Mouse (Mus musculus) retina, embryonic 14.5 days (tissue): ENCODE measurements at regions not wholly inside any gene's neighbourhood (a gene's known extent, or its start where the extent isn't known, plus 50 kb on each side); places are given as distances from the start of the nearest gene placed in this dataset.
A peak's percentile ranks its signal among the peaks of the same experiment; 100 is the strongest.

Source experiments
- DNase-seq: peaks from one replicate; pipeline ENCODE4 v3.0.0-alpha.2; 2015; ENCODE audit warnings: low spot score

GRCm38 (mm10) chr6:84385696-84386095, 208.0 kb downstream of the Cyp26b1 start:
- no peak for DNase-seq

- DNase-seq = no peak
Measured at GRCm38 (mm10) chr6:84383718-84384117, 210.0 kb downstream of the Cyp26b1 start.

- no peak for DNase-seq
Measured at GRCm38 (mm10) chr6:84383141-84383540, 210.6 kb downstream of the Cyp26b1 start.

- DNase-seq = no peak
Measured at GRCm38 (mm10) chr6:84381571-84381970, 212.1 kb downstream of the Cyp26b1 start.

GRCm38 (mm10) chr6:84376666-84377065, 217.0 kb downstream of the Cyp26b1 start:
- DNase-seq = no peak

GRCm38 (mm10) chr6:84375498-84375897, 218.2 kb downstream of the Cyp26b1 start:
- DNase-seq = peak; percentile 79

- no peak for DNase-seq
Measured at GRCm38 (mm10) chr6:84366365-84366764, 227.3 kb downstream of the Cyp26b1 start.

- no peak for DNase-seq
Measured at GRCm38 (mm10) chr6:84365914-84366313, 227.8 kb downstream of the Cyp26b1 start.

GRCm38 (mm10) chr6:84364964-84365363, 228.7 kb downstream of the Cyp26b1 start:
- DNase-seq = no peak

- DNase-seq = no peak
Measured at GRCm38 (mm10) chr6:84362331-84362730, 231.4 kb downstream of the Cyp26b1 start.

GRCm38 (mm10) chr6:84357911-84358310, 235.8 kb downstream of the Cyp26b1 start:
- no peak for DNase-seq

- DNase-seq = no peak
Measured at GRCm38 (mm10) chr6:84353425-84354220, 240.1 kb downstream of the Cyp26b1 start.

- DNase-seq = no peak
Measured at GRCm38 (mm10) chr6:84344936-84345335, 248.8 kb downstream of the Cyp26b1 start.

GRCm38 (mm10) chr6:84333666-84334179, 260.0 kb downstream of the Cyp26b1 start:
- DNase-seq = no peak

- no peak for DNase-seq
Measured at GRCm38 (mm10) chr6:84329106-84329505, 264.6 kb downstream of the Cyp26b1 start.

GRCm38 (mm10) chr6:84328030-84328390, 265.7 kb downstream of the Cyp26b1 start:
- DNase-seq = no peak

- no peak for DNase-seq
Measured at GRCm38 (mm10) chr6:84327306-84328029, 266.2 kb downstream of the Cyp26b1 start.

- DNase-seq = no peak
Measured at GRCm38 (mm10) chr6:84325384-84326114, 268.2 kb downstream of the Cyp26b1 start.

GRCm38 (mm10) chr6:84324185-84324584, 269.5 kb downstream of the Cyp26b1 start:
- DNase-seq = no peak

GRCm38 (mm10) chr6:84322528-84322927, 271.2 kb downstream of the Cyp26b1 start:
- DNase-seq = no peak

- peak; percentile 15 for DNase-seq
Measured at GRCm38 (mm10) chr6:84320586-84320985, 273.1 kb downstream of the Cyp26b1 start.

GRCm38 (mm10) chr6:84318774-84319173, 274.9 kb downstream of the Cyp26b1 start:
- peak; percentile 64 for DNase-seq
